Mouse (Mus musculus) kidney, postnatal 0 days (tissue): ENCODE measurements around the gene Enho. TPM values are rescaled to one million over a fixed set of nuclear protein-coding genes. Genes with fewer than 3 reads are reported as not detected.

ENCODE experiments used
- ATAC-seq: fragments of 200-750 bp; cut with Nextera tagmentation; replicated peaks from 2 replicates; pipeline ENCODE4 v1.8.0; 2017; ENCODE audit warnings: low read depth, moderate number of reproducible peaks, moderate TSS enrichment, moderate library complexity; ENCODE audit not compliant: low FRiP score
- DNase-seq: peaks from one replicate; pipeline ENCODE4 v3.0.0-alpha.2; 2016; ENCODE audit warnings: low spot score
- H3K27ac ChIP-seq: fragments of 300-500 bp; sonication (generic); 2 replicates; pipeline ENCODE4 v1.5.1; 2014; ENCODE audit warnings: mild to moderate bottlenecking
- H3K27me3 ChIP-seq: fragments of 300-500 bp; sonication (generic); 2 replicates; pipeline ENCODE4 v1.6.1; 2014; ENCODE audit warnings: low read length, mixed read lengths; ENCODE audit not compliant: insufficient read depth
- H3K36me3 ChIP-seq: fragments of 300-500 bp; sonication (generic); 2 replicates; pipeline ENCODE4 v1.6.1; 2014; ENCODE audit warnings: low read length, mixed read lengths; ENCODE audit not compliant: insufficient read depth
- H3K4me1 ChIP-seq: fragments of 300-500 bp; sonication (generic); replicated peaks from 2 replicates; pipeline ENCODE4 v1.6.1; 2014; ENCODE audit warnings: antibody characterized with exemption, low read length, mixed read lengths; ENCODE audit not compliant: insufficient read depth
- H3K4me2 ChIP-seq: fragments of 300-500 bp; sonication (generic); 2 replicates; pipeline ENCODE4 v1.6.1; 2014; ENCODE audit warnings: mild to moderate bottlenecking, low read length, moderate library complexity, mixed read lengths
- H3K4me3 ChIP-seq: fragments of 300-500 bp; sonication (generic); replicated peaks from 2 replicates; pipeline ENCODE4 v1.5.1; 2014; ENCODE audit warnings: low read depth, low read length
- H3K9ac ChIP-seq: fragments of 300-500 bp; sonication (generic); 2 replicates; pipeline ENCODE4 v1.6.1; 2014; ENCODE audit warnings: low read depth, low read length
- H3K9me3 ChIP-seq: fragments of 300-500 bp; sonication (generic); replicated peaks from 2 replicates; pipeline ENCODE4 v1.6.1; 2016; ENCODE audit warnings: low read length, inconsistent platforms, mixed read lengths
- CTCF ChIP-seq: IDR thresholded peaks from 2 replicates; pipeline ENCODE4 v1.5.1; 2016; ENCODE audit warnings: antibody characterized with exemption, low read depth, mild to moderate bottlenecking, moderate library complexity
- WGBS: fragments of 180-500 bp; shearing (Covaris S2); extraction: QIAGEN DNeasy Blood & Tissue Kit; methylation state at CpG from one replicate; pipeline ENCODE4 v1.1.7; 2014; 5-methylcytosine and 5-hydroxymethylcytosine counted together
- polyA plus RNA-seq: library from polyadenylated mRNA; unstranded; fragments of >200 nt; fragmentation: Nextera tagmentation; extraction: Ambion mirVana; gene quantifications from 2 replicates; pipeline ENCODE4 v1.2.1, GENCODE M21; 2015

Gene Enho
- polyA plus RNA-seq, 1 experiment from 2014 or later, result 23.9 TPM

GRCm38 (mm10) chr4:41638186-41638731, 1.9 kb downstream of the Enho start:
- DNase-seq (no peak), ATAC-seq (no peak)
- Histone ChIP-seq H3K9me3 (no peaks in the 10 kb centered on the region), H3K27me3 (no peaks in the 10 kb centered on the region), H3K27ac (no peak overlapping the region), H3K4me3 (no peak overlapping the region), H3K4me1 (peaks cover 12% of the 10 kb centered on the region; the same call in 1 of the 2 replicates), H3K4me2 (no peak overlapping the region), H3K36me3 (no peaks in the 10 kb centered on the region), H3K9ac (no peak overlapping the region)
- TF ChIP-seq CTCF, result no peak
- WGBS, result 88% methylated on average over 10 of the region's 10 CpGs

- 63% methylated on average over 10 of the region's 10 CpGs for WGBS
- H3K27me3 ChIP-seq, result no peaks in the 10 kb centered on the region
- ATAC-seq (no peak), DNase-seq (no peak)
- no peaks in the 10 kb centered on the region for H3K36me3 ChIP-seq
- no peak overlapping the region for H3K9ac ChIP-seq
- peak overlapping the region; percentile 57; the same call in 1 of the 2 replicates for H3K27ac ChIP-seq
- H3K9me3 ChIP-seq, result no peaks in the 10 kb centered on the region
- H3K4me2 ChIP-seq, result no peak overlapping the region
- TF ChIP-seq CTCF, result no peak
- H3K4me1 ChIP-seq, result peaks cover 12% of the 10 kb centered on the region; the same call in 1 of the 2 replicates
- no peak overlapping the region for H3K4me3 ChIP-seq
Measured at GRCm38 (mm10) chr4:41636882-41637635, 3.1 kb downstream of the Enho start.

GRCm38 (mm10) chr4:41636366-41636765, 3.8 kb downstream of the Enho start:
- WGBS, result 10% methylated on average over 7 of the region's 7 CpGs
- H3K9ac ChIP-seq, result no peak overlapping the region
- TF ChIP-seq CTCF, result no peak
- no peaks in the 10 kb centered on the region for H3K36me3 ChIP-seq
- H3K27ac ChIP-seq, result peak overlapping the region; percentile 57
- DNase-seq (peak; percentile 71), ATAC-seq (no peak)
- peaks cover 16% of the 10 kb centered on the region; the same call in 1 of the 2 replicates for H3K4me1 ChIP-seq
- no peak overlapping the region for H3K4me3 ChIP-seq
- H3K4me2 ChIP-seq, result no peak overlapping the region
- H3K9me3 ChIP-seq, result no peaks in the 10 kb centered on the region
- H3K27me3 ChIP-seq, result no peaks in the 10 kb centered on the region

GRCm38 (mm10) chr4:41635906-41636305, 4.2 kb downstream of the Enho start:
- Histone ChIP-seq H3K27me3 (no peaks in the 10 kb centered on the region), H3K9me3 (no peaks in the 10 kb centered on the region), H3K27ac (peak overlapping the region; percentile 42; the same call in 1 of the 2 replicates), H3K9ac (no peak overlapping the region), H3K4me1 (peaks cover 20% of the 10 kb centered on the region; the same call in 1 of the 2 replicates), H3K4me2 (no peak overlapping the region), H3K4me3 (no peak overlapping the region), H3K36me3 (no peaks in the 10 kb centered on the region)
- DNase-seq (no peak), ATAC-seq (no peak)
- WGBS, result 30% methylated on average over 2 of the region's 2 CpGs
- no peak for TF ChIP-seq CTCF

GRCm38 (mm10) chr4:41635224-41635623, 4.9 kb downstream of the Enho start:
- H3K9me3 ChIP-seq, result no peaks in the 10 kb centered on the region
- H3K4me1 ChIP-seq, result peaks cover 20% of the 10 kb centered on the region; the same call in 1 of the 2 replicates
- TF ChIP-seq CTCF, result peak; percentile 42
- no peaks in the 10 kb centered on the region for H3K27me3 ChIP-seq
- H3K27ac ChIP-seq, result no peak overlapping the region
- WGBS, result 62% methylated on average over 8 of the region's 8 CpGs
- no peak overlapping the region for H3K4me3 ChIP-seq
- H3K4me2 ChIP-seq, result no peak overlapping the region
- H3K9ac ChIP-seq, result no peak overlapping the region
- no peak for DNase-seq
- H3K36me3 ChIP-seq, result no peaks in the 10 kb centered on the region
- no peak for ATAC-seq

- no peaks in the 10 kb centered on the region for H3K36me3 ChIP-seq
- WGBS, result 94% methylated on average over 8 of the region's 8 CpGs
- no peak overlapping the region for H3K4me3 ChIP-seq
- no peak overlapping the region for H3K4me2 ChIP-seq
- ATAC-seq (no peak), DNase-seq (no peak)
- H3K4me1 ChIP-seq, result peaks cover 20% of the 10 kb centered on the region; the same call in 1 of the 2 replicates
- no peaks in the 10 kb centered on the region for H3K27me3 ChIP-seq
- H3K27ac ChIP-seq, result no peak overlapping the region
- no peak for TF ChIP-seq CTCF
- H3K9me3 ChIP-seq, result no peaks in the 10 kb centered on the region
- H3K9ac ChIP-seq, result no peak overlapping the region
Measured at GRCm38 (mm10) chr4:41634631-41635030, 5.5 kb downstream of the Enho start.
